Mouse (Mus musculus): ENCODE data around the gene AF067061. TPM values are rescaled to one million over a fixed set of nuclear protein-coding genes. Genes with fewer than 3 reads are reported as not detected.

AF067061 gene
- not detected in 2 replicates for polyA plus RNA-seq (2012; rRNA removed; ENCODE audit: low replicate concordance)

GRCm38 (mm10) chr13:120262870-120263269 is at the start of gene AF067061:
Gene AF067061, plus strand, starts transcription at chr13:120263114.

GRCm38 (mm10) chr13:120215847-120216246 is 47.1 kb upstream of the AF067061 start, which contains the start of gene Gm21762:
Gene Gm21762, minus strand, starts transcription at chr13:120215947.

GRCm38 (mm10) chr13:120238811-120239210 is 24.1 kb upstream of the AF067061 start, which contains the start of gene Gm21731:
Gene Gm21731, plus strand, starts transcription at chr13:120239111.

GRCm38 (mm10) chr13:120299991-120300442 is 37.1 kb downstream of the AF067061 start, which contains the start of gene BC147527:
Gene BC147527, plus strand, starts transcription at chr13:120300392.

Other genes with a start within 250 kb of the AF067061 start
- gene Gm36079, start 236.1 kb upstream of the AF067061 start, polyA plus RNA-seq (2012; rRNA removed; ENCODE audit: low replicate concordance), result not detected in 2 replicates
- 4.2 and 4.8 TPM in 2 replicates for gene Gm21188, start 210.9 kb upstream of the AF067061 start, polyA plus RNA-seq (2012; rRNA removed; ENCODE audit: low replicate concordance)
- not detected in 2 replicates for gene Gm20767, start 122.9 kb upstream of the AF067061 start, polyA plus RNA-seq (2012; rRNA removed; ENCODE audit: low replicate concordance)
- not detected in 2 replicates for gene Gm21818, start 90.7 kb upstream of the AF067061 start, polyA plus RNA-seq (2012; rRNA removed; ENCODE audit: low replicate concordance)
- 0.51 TPM in 1 of 2 replicates, not detected in the other for gene Gm21762, start 47.2 kb upstream of the AF067061 start, polyA plus RNA-seq (2012; rRNA removed; ENCODE audit: low replicate concordance)
- gene Gm21731, start 24.0 kb upstream of the AF067061 start, polyA plus RNA-seq (2012; rRNA removed; ENCODE audit: low replicate concordance), result not detected in 2 replicates
- gene BC147527, start 37.3 kb downstream of the AF067061 start, polyA plus RNA-seq (2012; rRNA removed; ENCODE audit: low replicate concordance), result 0.39 and 0.60 TPM in 2 replicates
- not detected in 2 replicates for gene Tcstv3, start 53.8 kb downstream of the AF067061 start, polyA plus RNA-seq (2012; rRNA removed; ENCODE audit: low replicate concordance)